Mouse (Mus musculus) heart, adult 2 months (tissue): Measurements from ENCODE around the gene Dctn2.

Experiments
- CTCF ChIP-seq: fragments of 200-600 bp; IDR thresholded peaks from 2 replicates; pipeline ENCODE4 v1.8.1; 2022; ENCODE audit warnings: antibody characterized with exemption, mild to moderate bottlenecking, moderate library complexity
- EP300 ChIP-seq: fragments of 200-500 bp; IDR thresholded peaks from 2 replicates; pipeline ENCODE4 v1.6.1; 2011; ENCODE audit warnings: low read depth, low read length, control low read depth; ENCODE audit not compliant: insufficient read depth
- POLR2A ChIP-seq: fragments of 200-500 bp; IDR thresholded peaks from 2 replicates; pipeline ENCODE4 v1.6.1; 2011; ENCODE audit warnings: mild to moderate bottlenecking, low read depth, low read length, control low read depth; ENCODE audit not compliant: insufficient read depth

- TF ChIP-seq EP300 (no peak), POLR2A (no peak), CTCF (no peak)
These were observed 15.1 kb downstream of the Dctn2 start for GRCm38 (mm10) chr10:127281316-127281715.
